Mouse (Mus musculus) cerebellum, postnatal 25 days (tissue): ENCODE data around the gene Srm.

Source experiments
- DNase-seq, 2 experiments: peaks; one replicate each; pipeline ENCODE4 v3.0.0; 2021; ENCODE audit warnings: mixed read lengths in 2 of 2

Gene Srm

GRCm38 (mm10) chr4:148591171-148591630 is at the start of gene Srm:
Gene Srm, plus strand, starts transcription at chr4:148591503.
- peak; percentile 97 to 99 for DNase-seq

GRCm38 (mm10) chr4:148549106-148549505 is 42.2 kb upstream of the Srm start:
- no peak for DNase-seq

GRCm38 (mm10) chr4:148557766-148558165 is 33.5 kb upstream of the Srm start:
- DNase-seq = no peak

GRCm38 (mm10) chr4:148558297-148559000 is 32.9 kb upstream of the Srm start, which contains the start of gene Exosc10:
Gene Exosc10, plus strand, starts transcription at chr4:148558429.
- DNase-seq = peak; percentile 90 to 94

GRCm38 (mm10) chr4:148562676-148563075 is 28.6 kb upstream of the Srm start:
- DNase-seq = no peak

- no peak for DNase-seq
These were observed 27.7 kb upstream of the Srm start for GRCm38 (mm10) chr4:148563595-148563994.

- DNase-seq = no peak
These were observed 21.2 kb upstream of the Srm start for GRCm38 (mm10) chr4:148570138-148570537.

GRCm38 (mm10) chr4:148570693-148571295 is 20.5 kb upstream of the Srm start:
- DNase-seq = no peak

GRCm38 (mm10) chr4:148573222-148573621 is 18.1 kb upstream of the Srm start:
- DNase-seq = no peak

- DNase-seq = peak; percentile 40 to 56
These were observed 10.5 kb upstream of the Srm start for GRCm38 (mm10) chr4:148580765-148581164.

GRCm38 (mm10) chr4:148581422-148581821 is 9.9 kb upstream of the Srm start:
- DNase-seq = no peak

GRCm38 (mm10) chr4:148583257-148583656 is 8.0 kb upstream of the Srm start:
- DNase-seq = no peak

- no peak for DNase-seq
These were observed 4.7 kb upstream of the Srm start for GRCm38 (mm10) chr4:148586648-148587047.

- peak in 1 of 2 experiments; percentile 53 for DNase-seq
These were observed 2.5 kb upstream of the Srm start for GRCm38 (mm10) chr4:148588793-148589192.

GRCm38 (mm10) chr4:148589565-148589964 is 1.7 kb upstream of the Srm start:
- DNase-seq = no peak

GRCm38 (mm10) chr4:148590421-148591170 is 707 bp upstream of the Srm start:
- DNase-seq = peak; percentile 32 to 38

- no peak for DNase-seq
These were observed 506 bp downstream of the Srm start for GRCm38 (mm10) chr4:148591637-148592380.

- peak; percentile 52 to 65 for DNase-seq
These were observed 2.7 kb downstream of the Srm start for GRCm38 (mm10) chr4:148593996-148594395.

GRCm38 (mm10) chr4:148595916-148596315 is 4.6 kb downstream of the Srm start:
- no peak for DNase-seq

- no peak for DNase-seq
These were observed 5.4 kb downstream of the Srm start for GRCm38 (mm10) chr4:148596731-148597130.

- no peak for DNase-seq
These were observed 7.5 kb downstream of the Srm start for GRCm38 (mm10) chr4:148598826-148599225.

GRCm38 (mm10) chr4:148600316-148600715 is 9.0 kb downstream of the Srm start:
- no peak for DNase-seq

- DNase-seq = no peak
These were observed 10.6 kb downstream of the Srm start for GRCm38 (mm10) chr4:148601871-148602270.
